Mouse (Mus musculus) cerebellum, adult 2 months (tissue): ENCODE data around the gene Fetub. TPM values are rescaled to one million over a fixed set of nuclear protein-coding genes. Genes with fewer than 3 reads are reported as not detected.

ENCODE experiments used
- DNase-seq, 2 experiments: peaks; one replicate each; pipeline ENCODE4 v3.0.0; 2021
- H3K27ac ChIP-seq: fragments of 200-500 bp; 2 replicates; pipeline ENCODE4 v1.5.1; 2012; ENCODE audit warnings: low read length, control low read depth, inconsistent platforms; ENCODE audit not compliant: insufficient read depth
- H3K27me3 ChIP-seq: fragments of 200-500 bp; 2 replicates; pipeline ENCODE4 v1.6.1; 2012; ENCODE audit warnings: inconsistent platforms, mild to moderate bottlenecking, low read length, moderate library complexity; ENCODE audit not compliant: control insufficient read depth, insufficient read depth
- H3K4me1 ChIP-seq: fragments of 200-500 bp; 2 replicates; pipeline ENCODE4 v1.6.1; 2011; ENCODE audit warnings: low read length; ENCODE audit not compliant: control insufficient read depth, insufficient read depth
- H3K4me3 ChIP-seq: fragments of 200-500 bp; replicated peaks from 2 replicates; pipeline ENCODE3; 2011; ENCODE audit warnings: mild to moderate bottlenecking, low read depth, low read length, control low read depth; ENCODE audit not compliant: insufficient read depth
- CTCF ChIP-seq: fragments of 200-500 bp; IDR thresholded peaks from 2 replicates; pipeline ENCODE4 v1.5.1; 2011; ENCODE audit warnings: low read depth, mild to moderate bottlenecking, control low read depth, low read length, moderate library complexity, borderline replicate concordance; ENCODE audit not compliant: insufficient read depth
- POLR2A ChIP-seq: fragments of 200-500 bp; IDR thresholded peaks from 2 replicates; pipeline ENCODE4 v1.6.1; 2011; ENCODE audit warnings: low read length, control low read depth, borderline replicate concordance; ENCODE audit not compliant: insufficient read depth
- WGBS: fragments of 180-500 bp; shearing (Covaris S2); methylation state at CpG from one replicate; pipeline ENCODE4 v1.1.7; 2018; 5-methylcytosine and 5-hydroxymethylcytosine counted together
- polyA plus RNA-seq: library from polyadenylated mRNA; depleted of rRNA; stranded (reverse); fragments of >200 nt; gene quantifications from 2 replicates; pipeline ENCODE4 v1.2.3, GENCODE M21; 2012

Fetub gene
- polyA plus RNA-seq, 1 experiment = not detected

DNA sequence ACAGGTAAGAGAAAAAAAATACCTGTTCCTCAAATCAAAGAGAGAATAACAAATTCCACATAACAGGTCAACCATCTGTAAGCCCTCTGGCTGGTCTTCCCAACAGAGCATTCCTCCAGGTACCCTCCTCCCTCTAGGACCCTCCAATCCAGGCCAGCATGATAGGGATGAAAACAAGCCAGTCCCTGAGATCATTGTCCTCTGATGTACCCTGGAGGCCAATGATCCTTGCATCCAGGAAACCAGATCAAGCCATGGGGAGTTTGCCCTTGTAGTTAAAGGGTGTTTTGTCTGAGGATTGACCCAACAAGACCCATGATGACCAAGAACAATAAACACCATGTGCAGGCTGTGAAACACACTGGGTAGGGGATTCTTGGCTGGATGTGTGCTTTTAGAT, 3.9 kb upstream of the Fetub start:
- no peaks in the 10 kb centered on the region for H3K27me3 ChIP-seq
- no peak overlapping the region for H3K27ac ChIP-seq
- no peak for DNase-seq
- TF ChIP-seq POLR2A (no peak), CTCF (no peak)
- no peak overlapping the region for H3K4me3 ChIP-seq
- no peaks in the 10 kb centered on the region for H3K4me1 ChIP-seq

DNA sequence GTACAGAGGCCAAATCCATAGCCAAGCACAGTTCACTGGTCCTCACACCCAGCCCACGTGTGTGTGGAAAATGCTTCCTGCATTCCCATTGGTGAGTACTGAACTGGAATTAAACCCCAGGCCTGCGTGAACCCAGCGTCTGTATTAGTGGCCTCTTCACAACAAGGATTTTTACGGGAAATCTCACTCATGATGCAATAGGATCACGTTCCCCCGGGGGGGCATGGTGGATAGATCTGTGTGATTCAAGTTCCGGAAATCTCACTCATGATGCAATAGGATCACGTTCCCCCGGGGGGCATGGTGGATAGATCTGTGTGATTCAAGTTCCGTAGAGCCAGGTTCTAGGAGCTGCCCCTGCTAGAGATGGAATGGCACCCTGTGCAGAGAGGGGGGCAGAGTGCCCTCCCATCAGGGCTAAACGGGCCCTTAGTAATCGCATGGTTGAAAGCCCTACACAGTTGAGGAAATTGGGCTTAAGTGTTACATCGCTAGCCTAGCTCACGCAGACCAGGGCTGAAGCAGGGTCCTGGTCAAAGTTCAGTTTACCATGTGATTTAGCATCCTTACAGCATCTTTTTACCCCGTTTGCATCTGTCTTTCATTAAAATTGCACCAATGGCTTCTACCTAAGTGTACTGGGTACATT, 654 bp downstream of the Fetub start:
- H3K27me3 ChIP-seq = no peaks in the 10 kb centered on the region
- no peak for DNase-seq

DNA sequence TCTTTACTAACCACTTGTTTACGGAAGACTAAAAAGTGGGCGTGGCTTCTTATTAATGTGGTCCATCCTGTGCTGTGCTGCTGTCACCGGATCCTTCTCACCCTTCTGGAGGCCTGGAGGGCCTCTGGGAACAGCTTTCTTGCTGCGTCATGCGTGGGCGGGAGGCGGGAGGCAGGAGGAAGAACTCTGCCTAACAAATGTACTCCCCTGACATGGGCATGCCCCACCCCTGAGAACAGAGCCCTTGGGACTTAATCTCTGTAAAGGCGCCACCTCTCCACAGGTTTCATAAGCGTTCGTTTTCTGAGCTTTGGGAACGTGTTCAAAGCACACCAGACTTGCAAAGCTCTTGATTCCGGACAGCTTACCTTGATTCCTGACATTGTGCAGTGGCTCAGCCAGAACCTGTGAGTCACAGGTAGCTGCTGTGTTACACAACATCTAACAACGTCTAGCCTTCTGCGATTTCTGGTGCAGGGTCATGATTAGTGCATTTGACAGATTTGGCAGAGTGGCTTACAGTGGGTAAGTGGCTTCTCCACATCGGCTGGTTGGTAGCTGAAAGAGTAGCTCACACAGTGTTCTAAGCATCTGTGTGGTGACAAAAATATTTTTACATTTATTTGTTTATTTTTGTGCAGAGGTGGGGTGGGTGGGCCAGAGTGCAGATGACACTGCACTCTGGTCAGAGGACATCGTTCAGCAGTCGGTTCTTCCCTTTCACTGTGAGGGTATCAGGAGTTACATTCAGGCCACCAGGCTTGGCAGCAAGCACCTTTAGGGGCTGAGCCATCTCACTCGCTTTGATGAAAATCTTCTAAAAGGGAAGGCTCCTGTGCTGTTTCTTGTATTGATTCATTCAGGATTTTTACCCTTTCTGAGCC, 2.1 kb downstream of the Fetub start:
- Histone ChIP-seq H3K4me3 (no peak overlapping the region), H3K4me1 (no peaks in the 10 kb centered on the region), H3K27ac (no peak overlapping the region), H3K27me3 (no peaks in the 10 kb centered on the region)
- 56% methylated on average over 18 of the region's 18 CpGs for WGBS
- no peak for DNase-seq
- no peak for TF ChIP-seq CTCF
- TF ChIP-seq POLR2A = no peak

More for the DNA sequence above, 654 bp downstream of the Fetub start:
- 74% methylated on average over 15 of the region's 15 CpGs for WGBS
- no peak overlapping the region for H3K27ac ChIP-seq
- H3K4me3 ChIP-seq = no peak overlapping the region
- no peaks in the 10 kb centered on the region for H3K4me1 ChIP-seq
- no peak for TF ChIP-seq POLR2A
- TF ChIP-seq CTCF = no peak

DNA sequence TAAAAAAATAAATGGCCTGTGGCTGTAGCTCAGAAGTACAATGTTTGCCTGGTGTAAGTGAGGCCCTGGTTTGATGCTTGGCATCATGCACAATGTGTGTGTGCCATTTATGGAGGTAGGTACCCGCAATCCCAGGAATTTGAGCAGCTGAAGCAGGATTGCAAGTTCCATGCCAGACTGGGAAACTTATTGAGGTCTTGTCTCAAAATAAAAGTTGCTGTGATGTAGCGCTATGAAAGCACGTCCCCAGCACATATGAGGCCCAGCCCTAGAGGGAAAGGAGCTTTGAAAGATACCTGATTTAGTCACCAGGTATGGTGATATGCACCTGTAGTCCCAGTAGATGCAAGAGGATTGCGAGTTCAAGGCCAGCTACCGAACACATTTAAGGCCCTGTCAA, 3.6 kb downstream of the Fetub start:
- Histone ChIP-seq H3K4me3 (no peak overlapping the region), H3K27me3 (no peaks in the 10 kb centered on the region), H3K4me1 (no peaks in the 10 kb centered on the region), H3K27ac (no peak overlapping the region)
- no peak for DNase-seq
- TF ChIP-seq POLR2A = no peak
- no peak for TF ChIP-seq CTCF
- WGBS = 94% methylated on average over 5 of the region's 5 CpGs

DNA sequence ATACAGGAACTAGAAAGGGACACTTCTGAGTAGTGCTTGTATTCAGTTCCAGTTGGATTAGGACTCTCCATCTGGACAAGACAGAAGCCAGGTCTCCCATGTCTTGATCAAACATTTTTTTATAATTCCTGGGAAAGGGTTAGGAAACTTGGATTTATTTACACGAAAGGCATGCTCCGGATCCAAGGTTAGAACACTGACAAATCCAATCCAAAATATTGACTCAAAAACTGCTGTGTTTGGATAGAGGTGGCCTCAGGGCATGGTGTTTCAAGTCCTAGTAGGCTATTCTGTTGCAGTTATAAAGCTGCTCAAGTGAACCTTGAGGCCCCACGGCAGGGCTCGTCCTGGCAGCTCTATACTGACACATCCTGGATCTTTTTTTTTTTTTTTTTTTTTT, 4.3 kb downstream of the Fetub start:
- TF ChIP-seq POLR2A = no peak
- TF ChIP-seq CTCF = no peak
- no peak for DNase-seq
- WGBS = 74% methylated on average over 4 of the region's 4 CpGs

DNA sequence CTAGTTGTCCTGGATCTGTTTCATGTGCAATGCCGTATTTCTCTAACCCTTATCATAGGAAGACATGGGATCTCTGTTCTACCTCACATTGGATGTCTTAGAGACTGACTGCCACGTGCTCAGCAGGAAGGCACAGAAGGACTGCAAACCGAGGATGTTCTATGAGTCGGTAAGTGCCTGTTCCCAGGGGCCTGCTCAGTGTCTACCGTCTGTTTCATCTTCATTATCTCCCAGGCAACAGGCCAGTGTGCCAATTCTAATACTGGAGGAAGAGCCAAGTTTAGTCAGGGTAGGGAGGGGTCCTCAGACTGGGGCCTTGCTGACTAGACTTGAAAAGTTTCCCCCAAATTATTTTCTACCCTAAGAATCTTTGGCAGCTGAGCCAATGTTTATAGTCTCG, 11.4 kb downstream of the Fetub start:
- TF ChIP-seq POLR2A (no peak), CTCF (no peak)
- no peak for DNase-seq
- Histone ChIP-seq H3K27ac (no peak overlapping the region), H3K4me1 (no peaks in the 10 kb centered on the region), H3K4me3 (no peak overlapping the region), H3K27me3 (no peaks in the 10 kb centered on the region)
- WGBS = 7% methylated on average over 6 of the region's 6 CpGs

More for the DNA sequence above, 4.3 kb downstream of the Fetub start:
- no peak overlapping the region for H3K27ac ChIP-seq
- H3K4me3 ChIP-seq = no peak overlapping the region
- no peaks in the 10 kb centered on the region for H3K4me1 ChIP-seq
- H3K27me3 ChIP-seq = no peaks in the 10 kb centered on the region

DNA sequence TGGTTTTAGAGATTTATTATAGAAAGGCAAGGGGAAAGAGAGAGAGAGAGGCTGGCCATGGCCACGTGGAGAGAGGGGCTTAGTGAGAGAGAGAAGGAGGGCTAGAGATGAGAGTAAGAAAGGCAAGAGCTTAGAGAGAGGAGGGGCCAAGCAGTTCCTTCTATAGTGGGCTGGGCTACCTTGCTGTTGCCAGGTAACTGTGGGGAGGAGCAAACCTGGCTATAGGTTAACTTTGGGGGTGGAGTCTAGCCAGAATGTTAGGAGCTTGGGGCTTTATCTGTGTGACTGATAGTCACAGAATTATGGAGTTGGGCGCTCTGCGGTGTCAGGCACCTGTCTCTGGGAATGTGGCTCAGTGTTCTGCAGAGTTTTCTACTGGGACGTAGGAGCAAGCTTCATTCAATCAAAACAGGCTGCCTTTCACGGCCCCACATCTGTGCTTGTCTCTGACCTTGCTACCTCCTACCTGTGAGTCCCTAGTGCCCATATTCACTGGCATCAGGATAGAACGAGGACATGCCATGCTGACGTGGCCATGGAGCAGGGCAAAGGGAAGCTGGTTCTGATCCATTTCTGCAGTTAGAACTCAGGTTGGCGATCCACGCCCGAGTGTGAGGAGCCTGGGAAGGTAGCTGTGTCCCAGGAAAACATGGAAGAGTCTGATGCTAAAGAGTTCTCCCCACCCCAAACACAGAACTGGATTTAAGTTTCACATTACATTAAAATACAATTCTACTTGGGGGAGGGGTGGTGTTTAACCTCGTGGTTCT, 13.5 kb downstream of the Fetub start:
- H3K4me3 ChIP-seq = no peak overlapping the region
- TF ChIP-seq POLR2A (no peak), CTCF (no peak)
- no peak overlapping the region for H3K27ac ChIP-seq
- 85% methylated on average over 11 of the region's 11 CpGs for WGBS
- no peaks in the 10 kb centered on the region for H3K27me3 ChIP-seq
- DNase-seq = no peak
- no peaks in the 10 kb centered on the region for H3K4me1 ChIP-seq
